Mouse (Mus musculus) mouse trophoblast stem cell (cell line): ENCODE measurements around the gene Hltf.

Source experiments
- in situ Hi-C, 2 experiments: fragments of 300-500 bp; cut with MseI, MboI; formaldehyde crosslinking; loops; 2 replicates in 1 of 2; 3 replicates in 1 of 2; pipeline ENCODE4 v1.15.1; 2025

Hltf gene

GRCm38 (mm10) chr3:20145696-20146113 is 88.1 kb downstream of the Hltf start:
- in situ Hi-C loops: no loop called here

- in situ Hi-C loops: no loop called here
These were observed 89.3 kb downstream of the Hltf start for GRCm38 (mm10) chr3:20146884-20147395.

GRCm38 (mm10) chr3:20147647-20148046 is 90.0 kb downstream of the Hltf start:
- in situ Hi-C loops: no loop called here

GRCm38 (mm10) chr3:20150511-20150910 is 92.9 kb downstream of the Hltf start:
- in situ Hi-C loops: no loop called here

- in situ Hi-C loops: no loop called here
These were observed 94.0 kb downstream of the Hltf start for GRCm38 (mm10) chr3:20151651-20152050.

GRCm38 (mm10) chr3:20154531-20155367 is 97.1 kb downstream of the Hltf start, which contains the start of gene Gyg:
Gyg (minus strand) TSS chr3:20155317.
- in situ Hi-C loops: no loop called here

GRCm38 (mm10) chr3:20155476-20155875 is 97.9 kb downstream of the Hltf start:
- in situ Hi-C loops: no loop called here

- in situ Hi-C loops: no loop called here
These were observed 109.9 kb downstream of the Hltf start for GRCm38 (mm10) chr3:20167487-20167886.
